Mouse (Mus musculus) spleen, embryonic (tissue): ENCODE measurements at regions not wholly inside any gene's neighbourhood (a gene's known extent, or its start where the extent isn't known, plus 50 kb on each side); places are given as distances from the start of the nearest gene placed in this dataset.

ENCODE experiments used
- CTCF ChIA-PET: fragments of 350-600 bp; sonication (Branson Sonifier 250); formaldehyde crosslinking; loops from one replicate; lab custom pipeline; 2022; lab: Charles Lee

GRCm38 (mm10) chr13:72803374-72803773 lies 174.8 kb downstream of the Irx2 start:
- CTCF ChIA-PET, result no interaction called here

GRCm38 (mm10) chr13:72809226-72809625 lies 180.6 kb downstream of the Irx2 start:
- CTCF ChIA-PET, result no interaction called here

- CTCF ChIA-PET, result no interaction called here
These were observed 182.0 kb downstream of the Irx2 start for GRCm38 (mm10) chr13:72810626-72811025.

DNA sequence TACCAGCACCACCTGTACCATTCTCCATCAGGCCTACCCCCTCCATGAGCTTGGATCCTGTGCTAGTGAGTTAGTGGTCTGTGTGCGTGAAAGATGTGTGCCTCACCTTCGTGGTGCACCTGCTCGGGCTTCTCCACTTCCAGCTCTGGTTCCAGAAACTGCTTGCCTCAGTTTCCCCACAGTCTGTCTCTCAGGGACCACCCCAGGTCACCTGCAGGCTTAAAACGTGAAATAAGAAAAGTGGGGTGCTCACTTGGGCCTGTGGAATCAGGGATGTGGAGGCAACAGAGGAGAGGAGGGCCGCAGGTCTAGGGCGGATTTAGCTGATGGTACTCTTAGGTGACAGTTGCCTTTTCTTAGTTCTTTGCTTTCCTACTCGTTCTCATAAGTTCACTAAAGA lies 186.0 kb downstream of the Irx2 start:
- CTCF ChIA-PET, result no interaction called here

- CTCF ChIA-PET, result no interaction called here
These were observed 186.8 kb downstream of the Irx2 start for GRCm38 (mm10) chr13:72815236-72815932.

DNA sequence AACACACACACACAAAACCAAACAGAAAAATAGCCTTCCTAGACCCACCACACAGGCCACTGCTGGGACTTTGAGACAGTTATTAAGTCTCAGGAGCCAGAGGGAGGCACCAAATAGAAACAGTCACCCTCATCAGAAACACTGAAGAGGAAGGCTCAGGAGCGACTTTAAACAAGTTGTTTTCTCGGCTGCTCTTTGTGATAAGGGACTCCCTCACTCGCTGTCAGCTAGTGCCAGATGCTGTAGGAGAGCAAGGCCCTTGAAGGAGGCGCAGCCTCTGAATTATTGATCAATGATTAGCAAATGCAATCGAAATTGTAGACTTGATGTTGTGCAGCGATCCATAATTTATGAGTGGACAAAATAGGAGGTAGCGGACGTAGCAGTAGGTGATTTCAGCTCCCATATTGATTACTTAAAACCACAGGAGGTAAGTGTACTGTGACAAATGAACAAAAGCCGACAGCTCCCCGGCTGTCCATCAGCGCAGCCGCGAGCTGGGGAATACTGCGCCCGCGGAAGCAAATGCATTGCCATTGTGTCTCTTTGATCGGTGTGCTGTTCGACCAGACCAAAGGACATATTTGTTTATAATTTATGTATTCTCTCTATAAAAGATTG lies 187.4 kb downstream of the Irx2 start:
- CTCF ChIA-PET, result no interaction called here

DNA sequence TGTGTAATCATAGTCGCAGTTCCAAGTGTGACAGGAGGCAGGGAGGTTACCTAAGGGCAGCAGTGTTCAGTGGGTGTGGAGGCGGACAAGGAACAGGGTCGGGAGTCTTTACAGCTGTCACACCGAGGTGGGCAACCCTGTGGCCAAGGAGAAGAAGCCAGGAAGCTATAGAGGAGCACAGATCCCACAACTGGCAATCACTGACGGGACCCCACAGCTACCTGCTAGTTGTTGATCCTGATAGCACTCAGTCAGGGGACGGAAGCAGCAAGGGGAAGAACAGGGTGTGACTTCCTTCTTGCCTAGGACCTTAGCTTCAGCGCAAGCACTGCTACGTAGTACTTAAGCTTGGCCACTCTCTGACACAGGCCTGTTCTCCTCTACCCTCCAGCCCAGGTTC lies 188.2 kb downstream of the Irx2 start:
- CTCF ChIA-PET, result no interaction called here

DNA sequence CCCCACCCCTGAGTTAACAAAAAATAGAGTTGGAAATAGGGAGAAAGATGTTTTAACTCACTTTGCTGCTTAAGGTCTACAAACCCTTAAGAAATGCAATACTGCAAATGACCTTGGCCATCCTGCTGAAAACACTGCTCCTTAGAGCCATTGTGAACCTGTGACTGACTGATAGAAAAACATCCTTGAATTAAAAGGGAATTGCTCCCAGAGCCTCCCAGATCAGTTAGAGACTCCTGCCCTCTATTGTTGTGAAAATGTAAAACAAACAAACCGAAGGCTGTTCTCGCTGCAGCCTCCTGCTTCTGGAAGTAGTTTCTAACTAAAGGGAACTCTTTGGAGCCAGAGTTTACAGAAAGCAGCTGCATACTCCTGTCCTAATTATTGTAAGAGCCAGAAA lies 188.9 kb downstream of the Irx2 start:
- CTCF ChIA-PET, result no interaction called here

DNA sequence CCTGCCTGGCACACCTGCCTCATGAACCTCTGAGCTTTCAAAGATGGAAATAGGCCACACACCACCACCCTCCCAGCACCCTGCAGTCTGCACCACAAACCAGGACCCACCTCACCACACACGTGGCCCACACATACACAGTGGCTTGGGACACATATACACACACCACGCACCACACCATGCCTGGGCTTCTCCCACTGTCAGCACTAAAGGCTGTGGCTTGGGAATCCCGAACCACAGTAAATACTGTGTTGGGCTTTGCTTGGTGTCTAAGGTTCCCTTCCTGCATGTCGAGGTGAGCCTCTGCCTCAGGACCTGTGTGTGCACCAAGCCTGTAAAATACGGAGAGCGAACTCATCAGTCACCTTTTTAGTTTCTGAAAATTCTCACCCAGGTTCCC lies 189.3 kb downstream of the Irx2 start:
- CTCF ChIA-PET, result no interaction called here

DNA sequence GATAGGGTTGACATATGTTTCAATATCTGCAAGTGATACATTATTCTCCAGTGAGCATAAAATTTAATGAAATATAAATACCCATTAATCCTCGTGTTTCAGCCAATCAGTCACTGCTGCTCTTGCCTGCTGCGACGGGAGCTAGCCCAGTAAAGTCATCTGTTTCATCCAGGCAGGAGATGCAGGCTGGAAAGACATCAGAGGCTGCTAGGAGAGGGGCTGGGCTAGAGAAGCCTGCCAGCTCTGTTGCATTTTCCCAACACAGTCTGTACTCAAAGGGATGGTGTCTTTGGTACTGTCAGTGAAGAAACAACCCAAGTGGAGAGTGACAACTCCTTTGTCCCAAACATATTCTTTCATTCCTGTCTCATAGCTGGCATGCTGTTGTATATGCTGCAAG lies 198.0 kb downstream of the Irx2 start:
- CTCF ChIA-PET, result no interaction called here

DNA sequence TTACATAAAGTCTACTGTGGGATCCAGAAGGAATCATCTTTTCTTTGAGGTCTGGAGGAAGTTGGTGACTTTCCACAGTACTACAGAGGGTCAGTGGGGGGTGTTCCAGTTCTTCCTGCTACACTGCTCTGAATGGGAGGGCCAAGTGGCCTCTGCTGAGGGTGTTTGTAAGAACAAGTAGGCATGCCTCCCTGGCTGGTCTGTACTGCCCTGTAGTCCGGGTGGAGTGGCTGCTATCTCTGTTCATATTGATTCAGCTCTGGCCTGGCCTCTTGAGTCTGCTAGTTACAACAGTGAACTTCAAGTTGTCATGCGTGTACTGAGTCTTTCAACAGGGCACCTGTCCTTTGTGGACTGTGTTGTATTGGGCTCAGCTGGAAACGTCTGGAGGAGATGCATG lies 200.7 kb downstream of the Irx2 start:
- CTCF ChIA-PET, result no interaction called here

GRCm38 (mm10) chr13:72833326-72833725 lies 204.7 kb downstream of the Irx2 start:
- CTCF ChIA-PET, result no interaction called here

DNA sequence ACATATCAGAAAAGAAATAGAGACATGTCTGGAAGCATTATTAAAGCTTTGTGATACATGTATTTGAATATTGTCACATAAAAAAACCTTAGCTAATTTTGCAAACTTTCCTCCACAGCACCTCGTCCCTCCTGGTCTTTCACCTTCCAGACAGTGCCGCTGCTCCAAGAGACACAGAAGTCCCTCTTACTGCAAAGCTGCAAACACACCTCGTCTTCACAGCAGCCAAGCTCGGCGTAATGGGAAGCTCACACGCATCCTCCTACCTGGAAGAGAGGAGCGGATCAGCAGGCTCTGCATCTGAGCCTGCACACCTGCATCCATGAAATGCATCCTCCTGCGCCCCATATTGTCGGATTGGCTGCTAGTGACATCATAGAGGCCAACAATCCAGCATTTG lies 208.4 kb downstream of the Irx2 start:
- CTCF ChIA-PET, result no interaction called here

GRCm38 (mm10) chr13:72848097-72848496 lies 219.5 kb downstream of the Irx2 start:
- CTCF ChIA-PET, result no interaction called here

- CTCF ChIA-PET, result no interaction called here
These were observed 221.2 kb downstream of the Irx2 start for GRCm38 (mm10) chr13:72849841-72850240.

GRCm38 (mm10) chr13:72852896-72853295 lies 224.3 kb downstream of the Irx2 start:
- CTCF ChIA-PET, result no interaction called here

DNA sequence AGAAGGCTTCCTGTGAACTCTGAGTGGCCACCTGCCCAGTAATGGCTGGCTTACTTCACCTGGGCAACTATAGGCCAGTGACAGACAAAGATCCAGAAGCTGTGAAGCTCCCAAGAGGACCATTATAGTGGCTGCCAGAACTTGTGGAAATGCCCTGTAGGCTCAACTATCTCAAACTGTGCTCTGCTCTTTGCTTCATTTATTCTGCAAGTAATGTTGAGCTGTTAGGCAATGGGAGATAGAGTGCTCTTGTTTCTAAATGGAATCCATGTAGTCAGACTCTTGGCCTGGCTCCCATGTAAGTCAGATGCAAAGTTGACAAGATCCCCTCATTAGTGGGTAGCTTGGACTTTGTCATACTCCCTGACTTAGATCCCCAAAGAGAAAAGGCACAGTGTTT lies 247.3 kb downstream of the Irx2 start:
- CTCF ChIA-PET, result no interaction called here

GRCm38 (mm10) chr13:72894982-72895381 lies 266.4 kb downstream of the Irx2 start:
- CTCF ChIA-PET, result no interaction called here

DNA sequence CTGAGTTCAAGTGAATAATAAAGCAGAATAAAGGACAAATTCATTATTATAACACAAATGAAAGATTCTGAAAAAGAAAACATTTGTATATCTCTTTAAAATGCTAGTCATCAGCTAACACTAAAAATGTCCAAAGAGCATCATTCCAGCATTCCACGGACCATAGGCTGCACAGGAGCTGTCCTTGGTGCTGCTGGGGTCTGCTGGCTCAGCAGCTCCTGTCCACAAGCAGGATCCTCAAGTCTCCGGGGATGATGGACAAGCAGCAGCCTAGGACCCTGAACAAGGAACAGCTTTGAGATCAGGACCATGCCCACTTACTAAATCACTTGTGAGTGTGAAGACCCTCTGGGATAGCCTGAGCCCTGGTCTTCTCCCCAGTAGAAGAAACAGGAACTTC lies 274.0 kb downstream of the Irx2 start:
- CTCF ChIA-PET, result no interaction called here

DNA sequence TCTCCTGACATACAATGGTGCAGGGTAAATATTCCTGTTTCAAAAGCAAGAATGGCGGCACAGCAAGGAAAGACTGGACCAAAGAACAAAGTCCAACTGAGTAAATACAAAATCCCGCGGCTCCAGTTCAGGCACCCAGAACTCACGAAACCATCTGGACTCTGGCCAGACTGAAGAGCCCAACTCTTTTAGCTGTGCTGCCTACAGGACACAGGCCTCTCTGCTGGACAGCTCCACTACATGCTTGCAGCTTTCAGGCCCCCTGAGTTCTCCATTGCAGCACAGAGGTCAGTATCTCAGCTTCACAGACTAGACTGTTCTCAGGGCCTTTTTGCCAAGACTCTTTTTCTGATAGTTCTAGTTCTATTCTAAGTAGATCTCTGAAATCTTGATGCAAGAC lies 290.3 kb downstream of the Irx2 start:
- CTCF ChIA-PET, result no interaction called here

DNA sequence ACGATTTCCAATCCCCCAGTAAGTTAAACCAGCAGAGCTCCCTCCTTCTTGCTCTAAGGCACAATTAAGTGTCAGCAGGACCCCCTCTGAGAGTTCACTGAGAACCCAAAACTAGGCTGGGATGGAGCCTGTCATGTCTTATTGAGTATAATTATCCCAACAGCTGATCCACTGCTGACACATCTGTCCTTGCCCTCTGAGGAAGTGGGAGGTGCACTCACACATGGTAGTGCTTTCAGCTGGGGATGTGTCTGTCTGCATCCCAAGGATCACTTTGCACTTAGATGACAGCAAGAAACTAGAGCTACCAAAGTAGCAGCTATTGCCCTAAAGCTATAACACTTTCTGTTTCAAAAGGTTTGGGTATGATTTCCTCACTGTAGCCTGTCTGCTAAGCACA lies 291.7 kb downstream of the Irx2 start:
- CTCF ChIA-PET, result no interaction called here

- CTCF ChIA-PET, result no interaction called here
These were observed 296.0 kb downstream of the Irx2 start for GRCm38 (mm10) chr13:72924560-72925135.

DNA sequence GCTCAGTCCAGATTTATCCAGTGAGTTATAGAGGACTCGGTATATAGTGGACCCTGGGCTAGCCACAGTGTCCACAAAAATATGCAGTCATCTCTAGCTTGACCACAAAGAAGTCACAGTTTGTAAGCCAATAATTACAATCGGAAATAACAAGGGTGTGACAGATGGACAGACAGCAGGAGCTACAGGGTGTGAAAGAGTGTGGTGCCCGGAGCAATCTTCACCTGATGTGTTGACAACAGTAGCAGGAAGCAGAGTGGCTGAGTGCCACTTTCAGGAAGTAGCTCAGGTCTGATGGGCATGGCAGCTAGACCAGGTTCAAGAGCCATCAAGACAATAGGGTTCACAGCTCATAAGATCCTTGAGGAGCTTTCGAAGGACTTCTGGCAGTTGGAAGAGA lies 308.6 kb downstream of the Irx2 start:
- CTCF ChIA-PET, result no interaction called here
